Mouse (Mus musculus) heart, embryonic 16.5 days (tissue): Measurements from ENCODE around the gene 1810049J17Rik. TPM values are rescaled to one million over a fixed set of nuclear protein-coding genes. Genes with fewer than 3 reads are reported as not detected.

Experiments used
- ATAC-seq: fragments of 200-750 bp; cut with Nextera tagmentation; replicated peaks from 2 replicates; pipeline ENCODE4 v1.8.0; 2017; ENCODE audit warnings: moderate number of reproducible peaks; ENCODE audit not compliant: insufficient read depth, low FRiP score; ENCODE audit errors: extremely low read depth
- H3K27ac ChIP-seq: fragments of 300-500 bp; sonication (generic); 2 replicates; pipeline ENCODE4 v1.5.1; 2014; ENCODE audit warnings: mild to moderate bottlenecking, low read length, control low read depth, moderate library complexity
- H3K27me3 ChIP-seq: fragments of 300-500 bp; sonication (generic); 2 replicates; pipeline ENCODE4 v1.6.1; 2014; ENCODE audit warnings: low read length, mixed read lengths; ENCODE audit not compliant: control insufficient read depth, insufficient read depth
- H3K36me3 ChIP-seq: fragments of 300-500 bp; sonication (generic); 2 replicates; pipeline ENCODE4 v1.6.1; 2014; ENCODE audit not compliant: control insufficient read depth, insufficient read depth
- H3K4me1 ChIP-seq: fragments of 300-500 bp; sonication (generic); 2 replicates; pipeline ENCODE4 v1.6.1; 2014; ENCODE audit warnings: low read length, mixed read lengths; ENCODE audit not compliant: control insufficient read depth, insufficient read depth
- H3K4me2 ChIP-seq: fragments of 300-500 bp; sonication (generic); 2 replicates; pipeline ENCODE4 v1.6.1; 2014; ENCODE audit warnings: low read depth, mild to moderate bottlenecking, control low read depth, low read length
- H3K4me3 ChIP-seq: fragments of 300-500 bp; sonication (generic); 2 replicates; pipeline ENCODE4 v1.5.1; 2014; ENCODE audit warnings: mild to moderate bottlenecking, control low read depth, low read length
- H3K9ac ChIP-seq: fragments of 300-500 bp; sonication (generic); 2 replicates; pipeline ENCODE4 v1.6.1; 2014; ENCODE audit warnings: low read length, control low read depth
- H3K9me3 ChIP-seq: fragments of 300-500 bp; sonication (generic); replicated peaks from 2 replicates; pipeline ENCODE4 v1.6.1; 2016; ENCODE audit warnings: low read length; ENCODE audit not compliant: control insufficient read depth
- WGBS: fragments of 180-500 bp; shearing (Covaris S2); extraction: QIAGEN DNeasy Blood & Tissue Kit; methylation state at CpG from one replicate; pipeline ENCODE4 v1.1.7; 2014; 5-methylcytosine and 5-hydroxymethylcytosine counted together
- polyA plus RNA-seq: library from polyadenylated mRNA; unstranded; fragments of >200 nt; fragmentation: Nextera tagmentation; extraction: Ambion mirVana; gene quantifications from 2 replicates; pipeline ENCODE4 v1.2.1, GENCODE M21; 2015

Gene 1810049J17Rik
- polyA plus RNA-seq, 1 experiment from 2014 or later: 0.75 TPM

GRCm38 (mm10) chr15:12275091-12275623, 46.5 kb downstream of the 1810049J17Rik start:
- no peaks in the 10 kb centered on the region for H3K4me1 ChIP-seq
- H3K4me3 ChIP-seq: no peak overlapping the region
- WGBS: 72% methylated on average over 4 of the region's 4 CpGs
- no peak overlapping the region for H3K9ac ChIP-seq
- no peak overlapping the region for H3K4me2 ChIP-seq
- ATAC-seq: no peak
- no peaks in the 10 kb centered on the region for H3K27me3 ChIP-seq
- H3K36me3 ChIP-seq: peaks cover 4% of the 10 kb centered on the region
- no peaks in the 10 kb centered on the region for H3K9me3 ChIP-seq
- H3K27ac ChIP-seq: no peak overlapping the region

DNA sequence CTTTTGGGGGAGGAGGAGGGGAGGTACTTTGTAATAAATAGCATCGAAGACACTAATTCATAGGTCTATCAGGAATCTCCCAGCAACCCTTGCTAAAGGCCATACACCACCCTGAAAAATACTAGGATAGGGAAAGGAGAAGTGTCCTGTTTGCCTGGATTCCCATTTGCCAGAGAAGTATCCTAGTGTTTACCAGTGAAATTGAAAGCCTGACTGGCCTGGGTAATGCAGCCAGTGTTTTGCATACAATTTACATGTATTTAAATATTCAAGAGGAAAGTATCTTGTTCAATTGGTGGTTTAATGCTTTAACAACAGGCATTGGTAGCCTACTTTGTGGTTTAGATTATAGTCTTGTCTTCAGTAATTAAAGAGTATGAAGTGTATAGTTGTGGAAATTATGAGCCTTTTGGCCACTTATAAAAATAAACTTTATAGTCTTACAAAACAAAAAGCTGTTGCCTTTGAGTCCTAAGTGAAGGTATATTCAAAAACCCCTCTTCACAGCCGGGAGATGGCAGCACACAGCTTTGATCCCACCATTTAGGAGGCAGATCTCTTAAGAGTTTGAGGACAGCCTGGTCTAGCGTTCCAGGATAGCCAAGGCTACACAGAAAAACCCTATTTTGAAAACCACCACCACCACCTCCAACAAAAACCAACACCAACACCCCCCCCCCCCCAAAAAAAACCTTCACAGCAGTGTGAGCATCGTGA, 47.5 kb downstream of the 1810049J17Rik start:
- H3K27ac ChIP-seq: no peak overlapping the region
- WGBS: 59% methylated on average over 4 of the region's 4 CpGs
- no peak for ATAC-seq

GRCm38 (mm10) chr15:12273325-12274052, 48.2 kb downstream of the 1810049J17Rik start:
- Histone ChIP-seq H3K36me3 (peaks cover 13% of the 10 kb centered on the region), H3K9ac (no peak overlapping the region), H3K4me3 (no peak overlapping the region), H3K4me1 (no peaks in the 10 kb centered on the region), H3K4me2 (no peak overlapping the region), H3K27ac (no peak overlapping the region), H3K27me3 (no peaks in the 10 kb centered on the region), H3K9me3 (no peaks in the 10 kb centered on the region)
- peak; percentile 49; the same call in 1 of the 2 replicates for ATAC-seq
- WGBS: 73% methylated on average over 12 of the region's 12 CpGs

More for the DNA sequence above, 47.5 kb downstream of the 1810049J17Rik start:
- peaks cover 12% of the 10 kb centered on the region for H3K36me3 ChIP-seq
- H3K9me3 ChIP-seq: no peaks in the 10 kb centered on the region
- H3K4me1 ChIP-seq: no peaks in the 10 kb centered on the region
- H3K4me3 ChIP-seq: no peak overlapping the region
- H3K9ac ChIP-seq: no peak overlapping the region
- H3K27me3 ChIP-seq: no peaks in the 10 kb centered on the region
- no peak overlapping the region for H3K4me2 ChIP-seq

Other genes with a start within 250 kb of the 1810049J17Rik start
- gene Zfr, start 204.1 kb downstream of the 1810049J17Rik start, polyA plus RNA-seq: 89.4 and 103 TPM in 2 replicates
- 13.0 and 13.1 TPM in 2 replicates for gene Mtmr12, start 116.9 kb downstream of the 1810049J17Rik start, polyA plus RNA-seq
- gene Golph3, start 449 bp downstream of the 1810049J17Rik start, polyA plus RNA-seq: 61.3 and 67.6 TPM in 2 replicates